Mouse (Mus musculus): Measurements from ENCODE around the gene Zfp874a. TPM values are rescaled to one million over a fixed set of nuclear protein-coding genes. Genes with fewer than 3 reads are reported as not detected.

The Zfp874a gene
- total RNA-seq (2012; rRNA removed) (4.8 and 6.1 TPM in 2 replicates), polyA plus RNA-seq (2012; ENCODE audit: insufficient read depth in 1 of 2, insufficient read length in 2 of 2, low read depth in 1 of 2, low replicate concordance in 2 of 2, missing spikeins in 1 of 2) (1 to 10 TPM in 1 of 2 experiments, not detected in 1; 4.1 TPM)

GRCm38 (mm10) chr13:67451172-67452020, at the start of gene Zfp874a:
Gene Zfp874a, minus strand, starts transcription at chr13:67451624.
- H3K9me3 ChIP-seq (replicated peaks; ENCODE audit: insufficient read depth, low read length): no peaks in the 10 kb centered on the region
- no peaks in the 10 kb centered on the region for H3K27me3 ChIP-seq (ENCODE audit: control insufficient read depth in 1 of 2, insufficient read depth in 2 of 2, low read length in 2 of 2)
- H3K27ac ChIP-seq (ENCODE audit: control insufficient read depth, low read depth, low read length): peak within 1 kb of the TSS; percentile 71
- H3K4me1 ChIP-seq (ENCODE audit: control insufficient read depth in 1 of 2, insufficient read depth in 2 of 2, low read length in 2 of 2): no peaks in the 10 kb centered on the region
- peak within 1 kb of the TSS; percentile 73 for H3K9ac ChIP-seq (ENCODE audit: control insufficient read depth, low read depth, low read length, poor library complexity, severe bottlenecking)
- peak within 1 kb of the TSS; percentile 83 for H3K4me3 ChIP-seq (ENCODE audit: control insufficient read depth in 1 of 2, insufficient read depth in 1 of 2, low read depth in 2 of 2, low read length in 2 of 2)
- no peaks in the 10 kb centered on the region; the same call in 1 of the 2 replicates for H3K79me2 ChIP-seq (ENCODE audit: control insufficient read depth, insufficient read depth, low read length, poor library complexity)
- no peaks in the 10 kb centered on the region for H3K36me3 ChIP-seq (ENCODE audit: control insufficient read depth in 1 of 2, insufficient read depth in 2 of 2, low read length in 2 of 2)
- DNase-seq (ENCODE audit: low read depth, low spot score): peak; percentile 94
- TF ChIP-seq MEF2A (IDR thresholded peaks at IDR 0.05; ENCODE audit: extremely low read depth, insufficient replicate concordance, low read depth, low read length, poor library complexity, severe bottlenecking) (no peak), ZMIZ1 (IDR thresholded peaks at IDR 0.05; ENCODE audit: low read depth, low read length) (no peak), TCF12 (IDR thresholded peaks at IDR 0.05; ENCODE audit: low read depth, low read length) (0 out of 2 replicates have a peak, but pooled peaks have one; percentile 8), ELF1 (IDR thresholded peaks at IDR 0.05; ENCODE audit: low read depth, low read length) (peak; percentile 51; the same call in 1 of the 2 replicates), TBP (IDR thresholded peaks at IDR 0.05; ENCODE audit: low read depth, low read length) (0 out of 2 replicates have a peak, but pooled peaks have one; percentile 35), USF1 (IDR thresholded peaks at IDR 0.05; ENCODE audit: low read depth, low read length) (no peak), POLR2AphosphoS5 (IDR thresholded peaks at IDR 0.05; ENCODE audit: borderline replicate concordance, low read depth, low read length) (no peak), NELFE (IDR thresholded peaks at IDR 0.05; ENCODE audit: low read depth, low read length) (no peak), BHLHE40 (IDR thresholded peaks at IDR 0.05; ENCODE audit: borderline replicate concordance, low read depth, low read length) (no peak), SIN3A (IDR thresholded peaks at IDR 0.05; ENCODE audit: low read length) (peak; percentile 94), USF2 (IDR thresholded peaks at IDR 0.05; ENCODE audit: borderline replicate concordance in 1 of 2, insufficient read depth in 1 of 2, low read depth in 1 of 2, low read length in 2 of 2) (no peak), POLR2AphosphoS2 (IDR thresholded peaks at IDR 0.05; ENCODE audit: low read length) (peak; percentile 23; the same call in 1 of the 2 replicates), ETS1 (IDR thresholded peaks at IDR 0.05; ENCODE audit: low read depth, low read length) (no peak), ZNF384 (IDR thresholded peaks at IDR 0.05; ENCODE audit: low read depth, low read length) (no peak), POLR2A (IDR thresholded peaks at IDR 0.05; ENCODE audit: control insufficient read depth in 1 of 2, insufficient read depth in 1 of 2, low read depth in 1 of 2, low read length in 2 of 2, poor library complexity in 1 of 2) (no peak; a peak in 1 of 4 replicates), MXI1 (IDR thresholded peaks at IDR 0.05; ENCODE audit: low read depth, low read length) (peak; percentile 88), HCFC1 (IDR thresholded peaks at IDR 0.05; ENCODE audit: low read depth, low read length) (peak; percentile 92), KAT2A (conservative IDR thresholded peaks at IDR 0.05; ENCODE audit: low read depth, low read length) (peak; percentile 71), MYC (IDR thresholded peaks at IDR 0.05; ENCODE audit: low read depth, low read length) (peak; percentile 59; the same call in 1 of the 2 replicates), MAX (IDR thresholded peaks at IDR 0.05; ENCODE audit: low read length) (peak; percentile 73), SMC3 (IDR thresholded peaks at IDR 0.05; ENCODE audit: low read depth, low read length) (no peak), JUND (IDR thresholded peaks at IDR 0.05; ENCODE audit: low read depth, low read length) (no peak), MAFK (IDR thresholded peaks at IDR 0.05; ENCODE audit: borderline replicate concordance, low read depth, low read length) (no peak), GABPA (IDR thresholded peaks at IDR 0.05; ENCODE audit: low read depth, low read length) (no peak), NRF1 (IDR thresholded peaks at IDR 0.05; ENCODE audit: insufficient read depth, low read depth, low read length, poor library complexity, severe bottlenecking) (0 out of 2 replicates have a peak, but pooled peaks have one; percentile 40), CTCF (IDR thresholded peaks at IDR 0.05 in 2 of 3, conservative IDR thresholded peaks at IDR 0.05 in 1 of 3; ENCODE audit: control insufficient read depth in 1 of 3, insufficient read depth in 1 of 3, low read depth in 2 of 3, low read length in 3 of 3, poor library complexity in 1 of 3, severe bottlenecking in 1 of 3) (no peak), RAD21 (IDR thresholded peaks at IDR 0.05; ENCODE audit: low read depth, low read length) (no peak)
